Mouse (Mus musculus): ENCODE measurements around the gene Rom1. TPM values are rescaled to one million over a fixed set of nuclear protein-coding genes. Genes with fewer than 3 reads are reported as not detected.

Rom1 gene
- polyA plus RNA-seq, 1 experiment from 2014 or later, result 4.0 TPM

DNA sequence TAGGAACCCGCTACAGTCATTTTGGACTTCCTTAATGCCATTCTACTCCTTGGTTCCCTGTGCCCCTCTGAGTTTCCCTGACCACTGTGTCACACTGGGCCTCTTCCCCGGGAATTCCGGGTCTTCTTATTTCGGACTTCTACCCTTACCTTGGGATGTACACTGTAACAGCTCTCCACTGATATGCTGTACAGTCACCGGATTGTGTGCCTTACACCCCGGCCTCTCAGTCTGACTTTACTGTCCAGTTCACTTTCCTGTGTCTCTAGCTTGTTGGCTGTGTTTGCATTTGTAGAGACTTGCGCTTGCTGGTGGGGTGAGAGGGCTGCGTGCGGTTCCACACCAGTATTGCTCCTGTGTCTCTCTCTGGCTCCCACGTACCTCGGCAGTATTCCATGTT lies 961 bp upstream of the Rom1 start:
- H3K4me2 ChIP-seq (ENCODE audit: low read depth, low read length), result peak overlapping the region; percentile 81
- 2% methylated on average over 11 of the region's 11 CpGs for WGBS
- H3K4me1 ChIP-seq (replicated peaks; ENCODE audit: control insufficient read depth, insufficient read depth, low read length), result peaks cover 9% of the 10 kb centered on the region
- H3K36me3 ChIP-seq (ENCODE audit: control insufficient read depth, insufficient read depth, low read length), result peaks cover 24% of the 10 kb centered on the region
- H3K4me3 ChIP-seq (ENCODE audit: low read length), result peak overlapping the region; percentile 82
- H3K27me3 ChIP-seq (ENCODE audit: control insufficient read depth, insufficient read depth, low read depth, low read length), result no peaks in the 10 kb centered on the region
- no peaks in the 10 kb centered on the region for H3K9me3 ChIP-seq (ENCODE audit: control insufficient read depth, low read length)
- H3K27ac ChIP-seq (ENCODE audit: low read length), result peak overlapping the region; percentile 95
- peak overlapping the region; percentile 89 for H3K9ac ChIP-seq (ENCODE audit: low read length)
- no peak for ATAC-seq (ENCODE audit: low read depth)

DNA sequence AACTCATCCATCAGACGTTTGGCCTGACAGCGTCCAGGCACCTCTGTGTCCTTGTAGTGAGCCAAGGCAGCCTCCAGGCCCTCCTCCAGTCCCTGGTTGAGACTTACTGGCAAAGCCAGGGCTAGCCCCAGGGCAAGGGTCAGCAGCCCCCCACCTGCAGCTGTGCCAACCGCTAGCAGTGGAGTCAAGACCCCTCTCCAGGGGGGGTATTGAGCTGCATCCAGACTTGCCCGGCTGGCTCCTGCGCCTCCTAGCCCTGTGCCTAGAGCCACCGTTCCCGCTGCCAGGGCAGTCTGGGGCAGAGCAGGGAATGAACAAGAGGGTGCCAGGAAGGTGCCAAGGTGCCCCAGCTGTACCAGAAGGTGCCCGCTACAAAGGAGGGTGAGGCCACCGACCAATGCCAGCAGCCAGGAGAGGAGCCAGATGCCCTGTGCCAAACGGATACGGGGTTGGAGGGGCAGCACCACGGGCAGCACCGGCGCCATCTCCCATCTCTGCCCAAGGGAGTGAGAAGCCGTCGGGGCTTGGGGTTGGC lies 400 bp downstream of the Rom1 start:
- H3K27me3 ChIP-seq (ENCODE audit: control insufficient read depth, insufficient read depth, low read depth, low read length), result no peaks in the 10 kb centered on the region
- ATAC-seq (ENCODE audit: low read depth), result peak; percentile 12
- peak overlapping the region; percentile 95 for H3K27ac ChIP-seq (ENCODE audit: low read length)
- peak overlapping the region; percentile 82 for H3K4me3 ChIP-seq (ENCODE audit: low read length)
- 28% methylated on average over 16 of the region's 16 CpGs for WGBS
- peak overlapping the region; percentile 89 for H3K9ac ChIP-seq (ENCODE audit: low read length)
- no peaks in the 10 kb centered on the region for H3K9me3 ChIP-seq (ENCODE audit: control insufficient read depth, low read length)
- H3K4me2 ChIP-seq (ENCODE audit: low read depth, low read length), result peak overlapping the region; percentile 81
- peaks cover 9% of the 10 kb centered on the region for H3K4me1 ChIP-seq (replicated peaks; ENCODE audit: control insufficient read depth, insufficient read depth, low read length)
- H3K36me3 ChIP-seq (ENCODE audit: control insufficient read depth, insufficient read depth, low read length), result peaks cover 16% of the 10 kb centered on the region

DNA sequence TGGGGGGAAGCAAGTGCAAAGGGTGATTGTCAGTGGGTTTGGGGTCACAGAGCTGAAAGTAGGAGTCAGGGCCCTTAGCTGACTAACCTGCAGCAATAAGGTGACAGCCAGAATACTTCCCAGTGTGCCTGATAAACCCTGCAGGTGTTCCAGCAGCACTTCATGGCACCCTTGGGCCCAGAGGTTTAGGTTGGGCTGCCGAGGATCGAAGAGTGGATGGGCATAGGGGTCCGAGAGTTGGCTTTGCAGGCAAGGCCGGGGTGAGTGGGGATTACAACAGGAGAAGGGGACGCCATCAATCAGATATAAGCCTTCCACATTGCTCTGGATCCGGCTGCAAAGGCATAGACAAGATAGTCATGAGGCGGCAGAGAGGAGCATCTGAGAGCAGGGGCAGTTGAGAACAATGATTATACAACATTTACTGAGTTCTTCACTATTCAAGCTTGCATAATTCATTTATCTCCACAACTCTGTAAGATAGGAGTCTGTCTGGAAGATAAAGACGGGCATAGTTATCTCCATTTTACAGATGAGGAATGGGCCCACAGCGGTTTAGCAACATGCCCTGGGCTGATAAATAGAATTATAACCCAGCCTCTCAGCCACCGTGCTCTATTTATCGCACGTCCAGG lies 1.1 kb downstream of the Rom1 start:
- WGBS, result 85% methylated on average over 12 of the region's 12 CpGs
- H3K27me3 ChIP-seq (ENCODE audit: control insufficient read depth, insufficient read depth, low read depth, low read length), result no peaks in the 10 kb centered on the region
- H3K4me1 ChIP-seq (replicated peaks; ENCODE audit: control insufficient read depth, insufficient read depth, low read length), result peaks cover 9% of the 10 kb centered on the region
- H3K4me3 ChIP-seq (ENCODE audit: low read length), result no peak overlapping the region
- H3K9me3 ChIP-seq (ENCODE audit: control insufficient read depth, low read length), result no peaks in the 10 kb centered on the region
- H3K4me2 ChIP-seq (ENCODE audit: low read depth, low read length), result no peak overlapping the region
- H3K27ac ChIP-seq (ENCODE audit: low read length), result no peak overlapping the region
- H3K9ac ChIP-seq (ENCODE audit: low read length), result no peak overlapping the region
- H3K36me3 ChIP-seq (ENCODE audit: control insufficient read depth, insufficient read depth, low read length), result peaks cover 10% of the 10 kb centered on the region
- ATAC-seq (ENCODE audit: low read depth), result no peak

DNA sequence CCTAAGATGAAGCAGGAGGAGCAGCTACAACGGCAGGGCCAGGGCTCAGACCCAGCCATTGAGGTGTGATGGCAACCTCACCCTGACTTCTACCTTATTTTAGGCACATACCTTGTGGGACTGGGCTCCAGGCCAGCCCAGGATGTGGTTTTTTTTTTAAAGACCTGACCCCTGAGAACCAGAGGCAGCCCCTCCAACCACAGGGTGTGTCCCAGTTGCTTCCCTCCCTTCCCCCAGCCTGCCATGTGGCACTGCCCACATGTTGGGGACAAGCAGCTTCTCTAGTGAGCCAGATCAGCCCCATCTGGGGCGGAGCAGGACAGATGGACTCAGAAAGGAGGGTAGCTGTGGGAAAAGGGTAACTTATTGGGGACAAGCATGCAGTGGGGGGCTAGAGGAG lies 2.4 kb downstream of the Rom1 start:
- WGBS, result 83% methylated on average over 2 of the region's 2 CpGs
- Histone ChIP-seq H3K9ac (ENCODE audit: low read length) (no peak overlapping the region), H3K36me3 (ENCODE audit: control insufficient read depth, insufficient read depth, low read length) (peaks cover 10% of the 10 kb centered on the region), H3K27ac (ENCODE audit: low read length) (no peak overlapping the region), H3K4me3 (ENCODE audit: low read length) (no peak overlapping the region), H3K9me3 (ENCODE audit: control insufficient read depth, low read length) (no peaks in the 10 kb centered on the region), H3K4me2 (ENCODE audit: low read depth, low read length) (no peak overlapping the region), H3K4me1 (replicated peaks; ENCODE audit: control insufficient read depth, insufficient read depth, low read length) (peaks cover 10% of the 10 kb centered on the region), H3K27me3 (ENCODE audit: control insufficient read depth, insufficient read depth, low read depth, low read length) (no peaks in the 10 kb centered on the region)
- ATAC-seq (ENCODE audit: low read depth), result no peak

DNA sequence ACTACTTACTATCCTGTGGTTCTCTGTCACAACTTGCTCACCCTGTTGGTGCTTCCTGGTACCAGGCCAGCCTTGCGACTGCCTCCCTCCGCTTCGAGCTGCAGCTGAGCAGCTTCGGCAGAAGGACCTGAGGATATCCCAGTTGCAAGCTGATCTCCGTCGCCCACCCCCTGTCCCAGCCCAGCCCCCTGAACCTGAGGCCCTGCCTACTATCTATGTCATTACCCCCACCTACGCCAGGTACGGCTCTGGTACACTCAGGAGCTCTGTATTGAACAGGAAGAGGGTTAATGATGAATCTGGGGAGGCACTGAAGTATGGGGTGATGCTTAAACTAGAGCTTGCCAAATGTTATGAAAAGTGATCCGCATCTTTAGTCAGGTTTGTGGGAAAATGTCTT lies 7.4 kb downstream of the Rom1 start:
- Histone ChIP-seq H3K4me2 (ENCODE audit: low read depth, low read length) (peak overlapping the region; percentile 76; the same call in 1 of the 2 replicates), H3K36me3 (ENCODE audit: control insufficient read depth, insufficient read depth, low read length) (peaks cover 10% of the 10 kb centered on the region), H3K27me3 (ENCODE audit: control insufficient read depth, insufficient read depth, low read depth, low read length) (no peaks in the 10 kb centered on the region), H3K9me3 (ENCODE audit: control insufficient read depth, low read length) (no peaks in the 10 kb centered on the region), H3K9ac (ENCODE audit: low read length) (peak overlapping the region; percentile 48; the same call in 1 of the 2 replicates), H3K4me3 (ENCODE audit: low read length) (peak overlapping the region; percentile 74; the same call in 1 of the 2 replicates), H3K4me1 (replicated peaks; ENCODE audit: control insufficient read depth, insufficient read depth, low read length) (peaks cover 9% of the 10 kb centered on the region), H3K27ac (ENCODE audit: low read length) (no peak overlapping the region)
- 71% methylated on average over 9 of the region's 9 CpGs for WGBS
- ATAC-seq (ENCODE audit: low read depth), result no peak

DNA sequence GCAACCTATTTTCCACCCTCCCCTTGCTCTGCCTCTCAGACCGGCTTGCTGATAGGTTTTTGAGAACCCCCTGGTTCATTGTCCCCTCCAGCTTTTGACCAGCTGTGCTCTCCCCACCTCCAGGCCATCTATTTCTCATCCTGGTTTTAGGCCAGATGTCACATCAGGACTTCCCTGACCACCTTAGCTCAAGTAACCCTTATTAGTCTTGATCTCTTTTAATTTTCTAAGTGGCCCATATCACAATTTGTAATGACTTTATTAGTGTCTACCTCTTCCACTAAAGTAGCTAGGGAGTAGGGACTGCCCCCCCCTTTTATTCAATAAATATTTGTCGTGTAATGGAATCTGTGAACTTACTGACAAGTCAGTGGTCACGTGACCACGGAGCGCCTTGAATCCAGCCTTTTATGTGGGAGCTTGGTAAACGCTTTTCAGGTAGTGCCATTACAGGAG lies 8.3 kb downstream of the Rom1 start:
- peak overlapping the region; percentile 81 for H3K9ac ChIP-seq (ENCODE audit: low read length)

DNA sequence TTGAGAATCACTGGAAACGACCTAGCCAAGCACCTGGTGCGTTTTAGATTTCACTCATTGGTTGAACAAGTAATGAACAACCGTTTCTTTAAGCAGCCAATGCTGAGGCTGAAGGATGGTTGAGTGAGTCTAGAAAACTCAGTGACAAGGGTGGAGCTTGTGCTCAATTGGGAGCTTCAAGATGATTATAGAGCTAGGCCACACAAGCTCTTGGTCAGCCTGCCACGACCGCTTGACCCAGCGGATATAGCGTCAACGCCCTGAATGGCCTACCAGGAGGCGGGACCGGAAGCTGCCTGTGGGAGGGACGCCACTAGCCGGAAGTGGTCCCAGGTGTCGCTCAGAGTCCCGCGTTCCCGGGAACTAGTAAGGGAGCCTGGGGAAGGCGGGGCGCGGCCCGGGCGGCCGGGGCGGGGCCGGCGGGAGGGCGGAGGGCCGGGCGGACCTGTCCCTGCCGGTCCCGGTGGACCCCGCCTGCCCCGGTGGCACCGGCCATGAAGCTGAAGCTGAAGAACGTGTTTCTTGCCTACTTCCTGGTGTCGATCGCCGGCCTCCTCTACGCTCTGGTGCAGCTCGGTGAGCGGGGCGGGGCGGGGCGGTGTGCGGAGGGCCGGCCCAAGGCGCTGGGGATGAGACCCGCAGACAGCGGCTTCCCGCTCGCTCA lies 9.0 kb downstream of the Rom1 start, which contains the start of gene B3gat3:
TSS of gene B3gat3 (plus strand) at position 302 of the 664 bp plus-strand sequence.
- peak; percentile 99 for ATAC-seq (ENCODE audit: low read depth)
- Histone ChIP-seq H3K4me3 (ENCODE audit: low read length) (peak within 1 kb of the TSS; percentile 74), H3K9me3 (ENCODE audit: control insufficient read depth, low read length) (no peaks in the 10 kb centered on the region), H3K27me3 (ENCODE audit: control insufficient read depth, insufficient read depth, low read depth, low read length) (no peaks in the 10 kb centered on the region), H3K4me1 (replicated peaks; ENCODE audit: control insufficient read depth, insufficient read depth, low read length) (peaks cover 9% of the 10 kb centered on the region), H3K9ac (ENCODE audit: low read length) (peak within 1 kb of the TSS; percentile 81), H3K4me2 (ENCODE audit: low read depth, low read length) (peak within 1 kb of the TSS; percentile 76), H3K27ac (ENCODE audit: low read length) (peak within 1 kb of the TSS; percentile 90), H3K36me3 (ENCODE audit: control insufficient read depth, insufficient read depth, low read length) (peaks cover 18% of the 10 kb centered on the region)
- WGBS, result 2% methylated on average over 36 of the region's 50 CpGs

More for the DNA sequence above, 8.3 kb downstream of the Rom1 start:
- Histone ChIP-seq H3K36me3 (ENCODE audit: control insufficient read depth, insufficient read depth, low read length) (peaks cover 12% of the 10 kb centered on the region), H3K9me3 (ENCODE audit: control insufficient read depth, low read length) (no peaks in the 10 kb centered on the region), H3K4me2 (ENCODE audit: low read depth, low read length) (peak overlapping the region; percentile 76), H3K4me1 (replicated peaks; ENCODE audit: control insufficient read depth, insufficient read depth, low read length) (peaks cover 9% of the 10 kb centered on the region), H3K27me3 (ENCODE audit: control insufficient read depth, insufficient read depth, low read depth, low read length) (no peaks in the 10 kb centered on the region), H3K4me3 (ENCODE audit: low read length) (peak overlapping the region; percentile 74), H3K27ac (ENCODE audit: low read length) (peak overlapping the region; percentile 90)
- under 1% methylated on average over 6 of the region's 6 CpGs for WGBS
- no peak; the same call in 1 of the 2 replicates for ATAC-seq (ENCODE audit: low read depth)

DNA sequence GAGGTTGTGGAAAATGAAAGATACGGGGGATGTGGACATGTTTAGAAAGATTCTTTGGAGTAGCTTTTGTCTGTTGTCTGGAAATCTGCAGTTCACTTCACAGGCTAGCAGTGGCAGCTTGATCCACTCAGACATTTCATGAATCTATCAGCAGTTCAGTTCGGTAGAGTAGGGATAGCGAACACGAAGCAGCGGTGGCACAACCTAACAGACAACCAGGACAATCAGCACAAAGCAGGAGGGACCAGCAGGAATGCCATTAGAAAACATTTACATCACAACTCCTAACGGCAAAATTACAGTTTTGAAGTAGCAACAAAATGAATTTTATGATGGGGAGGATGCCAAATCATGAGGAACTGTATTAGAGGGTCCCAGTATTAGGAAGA lies 9.5 kb downstream of the Rom1 start:
- H3K27ac ChIP-seq (ENCODE audit: low read length), result peak overlapping the region; percentile 90
- H3K4me3 ChIP-seq (ENCODE audit: low read length), result peak overlapping the region; percentile 74
- 64% methylated on average over 6 of the region's 6 CpGs for WGBS
- peaks cover 23% of the 10 kb centered on the region for H3K36me3 ChIP-seq (ENCODE audit: control insufficient read depth, insufficient read depth, low read length)
- no peak for ATAC-seq (ENCODE audit: low read depth)
- H3K4me2 ChIP-seq (ENCODE audit: low read depth, low read length), result peak overlapping the region; percentile 76
- H3K27me3 ChIP-seq (ENCODE audit: control insufficient read depth, insufficient read depth, low read depth, low read length), result no peaks in the 10 kb centered on the region
- no peaks in the 10 kb centered on the region for H3K9me3 ChIP-seq (ENCODE audit: control insufficient read depth, low read length)
- H3K4me1 ChIP-seq (replicated peaks; ENCODE audit: control insufficient read depth, insufficient read depth, low read length), result peaks cover 9% of the 10 kb centered on the region
- H3K9ac ChIP-seq (ENCODE audit: low read length), result peak overlapping the region; percentile 81

DNA sequence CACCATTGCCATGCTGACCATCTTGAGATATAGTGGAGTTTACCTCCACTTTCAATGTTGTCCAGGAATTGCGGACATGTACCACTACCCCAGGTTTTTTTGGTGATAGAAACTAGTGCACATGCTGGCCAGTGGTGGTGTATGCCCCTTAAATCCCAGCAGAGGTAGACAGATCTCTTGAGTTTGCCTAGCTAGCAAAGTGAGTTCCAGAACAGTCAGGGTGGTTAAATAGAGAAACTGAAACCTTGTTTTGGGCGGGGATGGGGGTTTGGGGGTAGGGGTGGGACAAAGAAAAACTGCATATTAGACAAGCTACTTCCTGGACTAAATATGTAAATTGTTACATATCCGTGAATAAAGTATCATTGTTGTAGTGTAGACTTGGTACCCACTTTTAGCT lies 10.2 kb downstream of the Rom1 start:
- Histone ChIP-seq H3K4me2 (ENCODE audit: low read depth, low read length) (no peak overlapping the region), H3K9me3 (ENCODE audit: control insufficient read depth, low read length) (no peaks in the 10 kb centered on the region)
- 91% methylated on average over 3 of the region's 3 CpGs for WGBS

More for the DNA sequence above, 10.2 kb downstream of the Rom1 start:
- Histone ChIP-seq H3K27ac (ENCODE audit: low read length) (no peak overlapping the region), H3K9ac (ENCODE audit: low read length) (no peak overlapping the region), H3K4me3 (ENCODE audit: low read length) (no peak overlapping the region), H3K27me3 (ENCODE audit: control insufficient read depth, insufficient read depth, low read depth, low read length) (no peaks in the 10 kb centered on the region), H3K4me1 (replicated peaks; ENCODE audit: control insufficient read depth, insufficient read depth, low read length) (peaks cover 9% of the 10 kb centered on the region), H3K36me3 (ENCODE audit: control insufficient read depth, insufficient read depth, low read length) (peaks cover 30% of the 10 kb centered on the region)
- no peak for ATAC-seq (ENCODE audit: low read depth)

All from lung, embryonic 16.5 days (tissue).